Mouse (Mus musculus): ENCODE results near the gene Tmem88b.

DNA sequence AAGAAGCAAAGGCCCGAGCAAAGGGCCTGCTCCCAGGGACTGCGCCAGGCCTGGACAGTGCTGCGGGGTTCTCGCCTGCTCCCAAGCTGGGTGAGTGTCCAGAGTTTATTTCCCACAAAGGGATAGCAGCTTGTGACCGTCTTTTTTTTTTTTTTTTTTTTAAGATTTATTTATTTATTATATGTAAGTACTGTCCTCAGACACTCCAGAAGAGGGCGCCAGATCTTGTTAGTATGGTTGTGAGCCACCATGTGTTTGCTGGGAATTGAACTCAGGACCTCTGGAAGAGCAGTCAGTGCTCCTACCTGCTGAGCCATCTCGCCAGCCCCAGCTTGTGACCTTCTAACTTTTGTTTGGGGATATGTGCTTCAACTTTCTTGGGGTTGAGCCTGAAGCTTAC lies 35.4 kb upstream of the Tmem88b start:
- TF ChIP-seq CTCF (conservative IDR thresholded peaks at IDR 0.05; ENCODE audit: insufficient read depth, insufficient read length, low read depth, low read length) (0 out of 2 replicates have a peak, but pooled peaks have one; percentile 15), POLR2A (IDR thresholded peaks at IDR 0.05; ENCODE audit: low read depth, low read length) (no peak)
